Mouse (Mus musculus): Measurements from ENCODE around the gene Bax. TPM values are rescaled to one million over a fixed set of nuclear protein-coding genes. Genes with fewer than 3 reads are reported as not detected.

Gene Bax
- 71.8 and 143 TPM in 2 replicates for polyA plus RNA-seq (2011; ENCODE audit: insufficient read depth, insufficient read length, low replicate concordance, missing spikeins)

DNA sequence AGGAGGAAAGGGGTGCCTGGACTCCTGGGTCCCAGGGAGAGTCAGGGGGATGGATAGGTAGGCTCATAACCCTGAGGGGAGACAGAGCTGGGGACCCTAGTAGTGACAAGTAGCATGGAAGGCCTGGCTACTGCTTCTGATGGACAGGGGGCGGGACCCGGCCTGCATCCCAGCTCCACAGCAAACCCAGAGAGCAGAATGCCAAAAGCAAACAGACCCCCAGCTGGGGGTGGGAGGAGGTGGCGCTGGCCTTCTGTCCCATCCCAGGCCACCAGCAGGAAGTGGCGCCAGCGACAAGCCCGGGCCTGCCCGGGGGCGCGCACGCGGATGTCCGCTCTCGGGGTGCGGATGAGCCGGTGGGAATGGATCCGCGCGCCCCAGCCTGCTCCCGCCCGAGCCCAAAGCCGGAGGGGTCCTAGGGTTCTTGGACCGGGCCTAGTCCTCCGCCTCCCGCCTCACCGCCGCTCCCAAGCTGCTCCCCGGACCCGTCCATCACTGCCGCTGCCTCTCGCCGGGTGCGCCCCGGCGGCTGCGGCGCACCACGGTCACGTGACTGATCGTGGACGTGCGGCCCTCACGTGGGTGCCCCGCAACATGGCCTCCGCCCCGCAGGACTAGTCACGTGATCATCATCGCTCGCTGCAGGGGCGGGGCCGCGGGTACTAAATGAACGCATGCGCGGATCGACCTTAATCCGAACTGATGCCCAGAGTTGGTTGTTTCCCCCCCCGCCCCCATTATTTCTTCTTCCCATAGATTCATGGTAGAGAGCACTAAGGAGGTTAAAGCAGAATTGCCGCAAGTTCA lies at the start of gene Bax:
Gene Bax, minus strand, starts transcription at position 616 of the 807 bp plus-strand sequence.
- under 1% methylated on average over 57 of the region's 58 CpGs for WGBS
- H3K4me1 ChIP-seq (ENCODE audit: control insufficient read depth, insufficient read depth, low read length): no peaks in the 10 kb centered on the region
- peak within 1 kb of the TSS; percentile 80 for H3K4me3 ChIP-seq (replicated peaks; ENCODE audit: control insufficient read depth, low read depth, low read length)
- TF ChIP-seq POLR2A (IDR thresholded peaks at IDR 0.05; ENCODE audit: borderline replicate concordance, control insufficient read depth, low read depth, low read length) (peak; percentile 88; the same call in 1 of the 2 replicates), CTCF (IDR thresholded peaks at IDR 0.05; ENCODE audit: control insufficient read depth, insufficient read depth, low read length) (no peak)
- peak within 1 kb of the TSS; percentile 51 for H3K27ac ChIP-seq (ENCODE audit: control insufficient read depth, insufficient read depth, low read depth, low read length, poor library complexity)

DNA sequence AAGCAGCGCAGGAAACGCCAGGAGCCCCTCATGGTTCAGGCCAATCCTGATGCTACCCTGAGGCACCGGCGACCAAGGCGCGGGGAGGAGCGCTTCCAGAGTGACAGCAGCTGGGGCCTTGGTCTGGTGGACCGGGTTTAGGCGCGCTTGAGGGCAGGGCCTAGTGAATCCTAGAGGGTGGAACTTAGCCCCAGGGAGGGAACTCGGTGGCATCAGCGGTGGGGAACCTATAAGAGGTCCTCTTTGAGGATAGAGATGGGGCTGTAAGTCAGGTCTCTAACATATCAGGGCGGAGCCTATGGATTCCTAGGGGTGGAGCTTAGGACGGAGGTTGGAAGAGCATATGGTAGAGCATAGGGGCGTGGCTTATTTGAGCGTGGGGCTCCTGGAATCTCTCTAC lies 48.7 kb upstream of the Bax start:
- WGBS: 59% methylated on average over 16 of the region's 16 CpGs
- no peak overlapping the region for H3K27ac ChIP-seq (ENCODE audit: control insufficient read depth, insufficient read depth, low read depth, low read length, poor library complexity)
- TF ChIP-seq CTCF (IDR thresholded peaks at IDR 0.05; ENCODE audit: control insufficient read depth, insufficient read depth, low read length) (no peak), POLR2A (IDR thresholded peaks at IDR 0.05; ENCODE audit: borderline replicate concordance, control insufficient read depth, low read depth, low read length) (no peak)
- H3K4me3 ChIP-seq (replicated peaks; ENCODE audit: control insufficient read depth, low read depth, low read length): no peak overlapping the region
- H3K4me1 ChIP-seq (ENCODE audit: control insufficient read depth, insufficient read depth, low read length): no peaks in the 10 kb centered on the region

DNA sequence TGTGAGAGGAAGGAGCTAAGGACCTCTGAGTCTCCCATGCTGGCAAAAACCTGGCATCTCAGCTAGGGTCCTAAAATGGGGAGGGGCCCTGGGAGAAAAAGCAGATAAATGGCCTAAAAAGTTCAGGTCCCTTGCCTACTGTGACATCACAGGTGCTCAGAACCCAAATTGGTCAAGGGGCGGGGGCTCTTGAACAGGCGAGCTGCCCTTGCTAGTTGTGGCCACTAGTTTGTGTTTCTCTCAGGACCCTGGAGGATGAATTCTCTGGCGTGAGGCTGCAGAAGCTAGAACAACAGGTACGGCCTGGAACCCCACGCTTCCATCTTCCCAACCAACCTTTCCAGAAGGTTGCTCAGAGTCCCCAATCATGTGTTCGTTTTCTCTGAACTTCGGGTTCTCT lies 47.7 kb upstream of the Bax start:
- Histone ChIP-seq H3K27ac (ENCODE audit: control insufficient read depth, insufficient read depth, low read depth, low read length, poor library complexity) (no peak overlapping the region), H3K4me1 (ENCODE audit: control insufficient read depth, insufficient read depth, low read length) (no peaks in the 10 kb centered on the region)

DNA sequence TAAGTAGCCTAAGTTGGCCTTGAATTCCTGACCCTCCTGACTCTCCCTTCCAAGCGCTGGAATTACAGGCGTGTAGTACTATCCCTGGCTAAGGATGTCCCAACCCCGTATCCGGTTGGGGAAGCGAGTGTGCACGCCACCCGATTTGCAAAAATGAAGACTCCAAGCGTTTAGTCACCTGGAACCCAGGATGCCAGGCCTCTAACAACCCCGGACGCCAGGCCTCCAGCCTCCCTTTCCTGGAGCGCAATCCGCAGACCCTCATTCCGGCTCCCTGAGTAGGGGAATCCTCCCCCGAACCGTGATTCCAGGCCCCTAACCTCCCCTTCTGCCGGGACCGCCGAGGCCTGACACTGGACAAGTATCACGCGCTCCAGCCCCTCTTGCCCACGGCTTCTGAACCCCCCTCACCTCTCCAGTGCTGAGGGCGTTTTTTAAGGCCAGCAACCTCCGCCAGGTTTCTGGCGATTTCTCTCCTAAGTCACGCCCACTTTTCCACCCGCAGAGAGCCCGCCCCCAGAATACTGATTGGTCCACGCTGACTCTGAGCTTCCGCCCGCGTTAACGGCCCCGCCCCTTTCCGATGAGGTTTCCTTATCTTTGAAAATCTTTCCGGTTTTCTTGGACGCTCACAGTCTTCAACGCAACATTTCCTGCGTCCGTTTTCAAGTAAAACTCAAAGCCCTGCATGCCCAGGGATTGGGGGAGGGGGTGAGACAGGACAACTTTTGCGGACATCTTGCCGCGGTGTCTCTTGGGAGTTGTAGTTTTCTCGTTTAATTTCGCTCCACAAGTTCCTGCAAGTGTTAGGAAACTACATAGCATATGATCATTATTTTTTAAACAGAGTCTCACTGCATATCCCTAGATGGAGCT lies 43.5 kb upstream of the Bax start, which contains the start of gene Nucb1:
Gene Nucb1, minus strand, starts transcription at position 495 of the 876 bp plus-strand sequence.
- under 1% methylated on average over 44 of the region's 44 CpGs for WGBS
- TF ChIP-seq CTCF (IDR thresholded peaks at IDR 0.05; ENCODE audit: control insufficient read depth, insufficient read depth, low read length): no peak
- TF ChIP-seq POLR2A (IDR thresholded peaks at IDR 0.05; ENCODE audit: borderline replicate concordance, control insufficient read depth, low read depth, low read length): peak; percentile 75
- peaks cover 3% of the 10 kb centered on the region; the same call in 1 of the 2 replicates for H3K4me1 ChIP-seq (ENCODE audit: control insufficient read depth, insufficient read depth, low read length)
- peak within 1 kb of the TSS; percentile 77 for H3K27ac ChIP-seq (ENCODE audit: control insufficient read depth, insufficient read depth, low read depth, low read length, poor library complexity)
- H3K4me3 ChIP-seq (replicated peaks; ENCODE audit: control insufficient read depth, low read depth, low read length): peak within 1 kb of the TSS; percentile 71

More for the DNA sequence above, 47.7 kb upstream of the Bax start:
- no peak overlapping the region for H3K4me3 ChIP-seq (replicated peaks; ENCODE audit: control insufficient read depth, low read depth, low read length)
- TF ChIP-seq CTCF (IDR thresholded peaks at IDR 0.05; ENCODE audit: control insufficient read depth, insufficient read depth, low read length): no peak
- no peak for TF ChIP-seq POLR2A (IDR thresholded peaks at IDR 0.05; ENCODE audit: borderline replicate concordance, control insufficient read depth, low read depth, low read length)
- WGBS: 82% methylated on average over 7 of the region's 7 CpGs

DNA sequence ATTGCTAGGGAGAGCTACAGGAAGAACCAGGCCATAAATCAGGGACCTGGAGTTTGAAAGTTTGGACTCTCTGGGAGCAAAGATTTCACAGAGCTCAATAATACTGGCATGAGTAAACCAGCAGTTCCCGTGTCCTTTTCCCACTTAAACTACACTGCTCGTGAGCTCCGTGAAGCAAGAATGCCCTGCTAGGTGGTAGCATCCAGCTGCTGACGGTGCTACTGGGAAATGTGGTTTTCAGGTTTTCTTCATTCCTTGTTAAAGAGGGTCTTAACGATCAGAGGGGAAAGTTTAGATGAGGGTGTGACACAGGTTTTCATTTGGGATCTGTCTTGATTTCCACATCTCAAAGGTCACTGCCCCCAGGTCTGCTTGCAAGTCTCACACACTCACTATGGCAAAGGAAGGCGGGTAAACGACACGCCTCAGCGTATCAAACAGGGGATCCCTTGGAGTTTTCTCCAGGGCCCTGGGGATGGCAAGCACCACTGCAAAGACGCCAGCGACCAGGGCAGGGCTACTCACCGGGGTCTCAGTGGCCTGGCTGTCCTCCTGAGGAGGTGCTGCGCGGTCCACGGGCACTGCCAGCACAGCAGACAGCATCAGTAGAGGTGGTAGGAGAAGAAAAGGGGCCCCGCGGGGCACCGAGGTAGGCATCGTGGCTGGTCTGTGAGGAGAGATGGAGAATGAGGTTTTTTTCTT lies 42.6 kb upstream of the Bax start:
- TF ChIP-seq CTCF (IDR thresholded peaks at IDR 0.05; ENCODE audit: control insufficient read depth, insufficient read depth, low read length) (no peak), POLR2A (IDR thresholded peaks at IDR 0.05; ENCODE audit: borderline replicate concordance, control insufficient read depth, low read depth, low read length) (no peak)
- Histone ChIP-seq H3K27ac (ENCODE audit: control insufficient read depth, insufficient read depth, low read depth, low read length, poor library complexity) (peak overlapping the region; percentile 77), H3K4me1 (ENCODE audit: control insufficient read depth, insufficient read depth, low read length) (peaks cover 3% of the 10 kb centered on the region; the same call in 1 of the 2 replicates), H3K4me3 (replicated peaks; ENCODE audit: control insufficient read depth, low read depth, low read length) (peak overlapping the region; percentile 71)
- WGBS: 4% methylated on average over 19 of the region's 19 CpGs

DNA sequence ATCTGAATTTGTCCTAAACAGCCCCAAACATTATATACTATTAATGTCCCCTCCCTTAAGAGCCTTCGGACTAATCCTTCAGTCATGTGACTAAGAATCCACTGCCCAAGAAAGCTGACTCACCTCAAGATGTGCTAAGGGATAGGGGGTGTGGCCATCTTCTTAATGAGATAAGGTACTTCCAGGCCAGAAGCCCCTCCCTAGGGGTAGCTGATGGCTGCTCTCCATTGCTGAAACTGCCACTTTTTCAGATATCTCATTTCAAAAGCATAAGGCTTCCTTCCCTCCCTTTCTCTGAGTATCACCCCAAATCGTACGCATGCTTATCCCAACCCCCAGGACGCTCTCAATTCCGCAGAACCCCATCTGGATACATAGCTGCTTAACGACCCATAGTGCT lies 41.9 kb upstream of the Bax start:
- Histone ChIP-seq H3K4me3 (replicated peaks; ENCODE audit: control insufficient read depth, low read depth, low read length) (peak overlapping the region; percentile 71), H3K27ac (ENCODE audit: control insufficient read depth, insufficient read depth, low read depth, low read length, poor library complexity) (peak overlapping the region; percentile 77)
- WGBS: 31% methylated on average over 6 of the region's 6 CpGs

DNA sequence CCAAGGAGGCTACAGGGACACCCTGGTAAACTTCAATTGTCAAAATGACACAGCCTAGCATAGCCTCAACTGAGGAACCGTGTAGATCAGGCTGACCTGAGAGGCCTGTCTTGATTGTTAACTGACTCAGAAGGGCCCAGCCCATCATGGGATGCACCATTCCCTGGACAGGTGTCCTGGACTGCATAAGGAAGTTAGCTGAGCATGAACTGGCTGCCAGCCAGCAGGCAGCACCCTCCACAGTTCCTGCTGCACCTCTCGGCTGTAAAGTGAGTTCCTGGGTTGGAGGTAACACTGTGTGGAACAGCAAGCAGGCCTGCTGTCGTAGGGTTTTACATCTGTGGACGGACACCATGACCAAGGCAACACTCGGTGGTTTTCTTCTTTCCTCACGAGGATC lies 40.9 kb upstream of the Bax start:
- TF ChIP-seq POLR2A (IDR thresholded peaks at IDR 0.05; ENCODE audit: borderline replicate concordance, control insufficient read depth, low read depth, low read length) (no peak), CTCF (IDR thresholded peaks at IDR 0.05; ENCODE audit: control insufficient read depth, insufficient read depth, low read length) (no peak)
- H3K4me3 ChIP-seq (replicated peaks; ENCODE audit: control insufficient read depth, low read depth, low read length): peak overlapping the region; percentile 8

More for the DNA sequence above, 41.9 kb upstream of the Bax start:
- TF ChIP-seq CTCF (IDR thresholded peaks at IDR 0.05; ENCODE audit: control insufficient read depth, insufficient read depth, low read length) (no peak), POLR2A (IDR thresholded peaks at IDR 0.05; ENCODE audit: borderline replicate concordance, control insufficient read depth, low read depth, low read length) (no peak)
- peaks cover 3% of the 10 kb centered on the region; the same call in 1 of the 2 replicates for H3K4me1 ChIP-seq (ENCODE audit: control insufficient read depth, insufficient read depth, low read length)

More for the DNA sequence above, 40.9 kb upstream of the Bax start:
- WGBS: 69% methylated on average over 6 of the region's 6 CpGs
- H3K4me1 ChIP-seq (ENCODE audit: control insufficient read depth, insufficient read depth, low read length): peaks cover 3% of the 10 kb centered on the region; the same call in 1 of the 2 replicates
- H3K27ac ChIP-seq (ENCODE audit: control insufficient read depth, insufficient read depth, low read depth, low read length, poor library complexity): no peak overlapping the region

Data from bone marrow, adult 2 months (tissue).